Mouse (Mus musculus) embryonic facial prominence, embryonic 10.5 days (tissue): ENCODE measurements around the gene Hoxa6. TPM values are rescaled to one million over a fixed set of nuclear protein-coding genes. Genes with fewer than 3 reads are reported as not detected.
A peak's percentile ranks its signal among the peaks of the same experiment; 100 is the strongest.

Experiments
- microRNA counts: library from miRNA; unstranded; fragments of <30 nt; microRNA quantifications from one replicate; lab custom pipeline; 2017
- microRNA-seq: library from miRNA; unstranded; fragments of <30 nt; microRNA quantifications from one replicate; pipeline ENCODE4, GENCODE M21; 2017
- polyA plus RNA-seq: library from polyadenylated mRNA; unstranded; fragments of >200 nt; fragmentation: Nextera tagmentation; extraction: Ambion mirVana; gene quantifications from 2 replicates; pipeline ENCODE4 v1.2.1, GENCODE M21; 2016

Hoxa6 gene
- polyA plus RNA-seq, 1 experiment from 2014 or later = not detected

MicroRNAs encoded within 50 kb of the gene (microRNA counts, 519-probe panel; counts per million panel counts)
- 188 counts per million, percentile 57 among the panel's probes with 10 or more counts for microRNA mmu-miR-196b (lab: Ali Mortazavi, UCI)

Small RNA genes within 50 kb of the gene (microRNA-seq; reads per million reads assigned to microRNA genes)
- 86.0 reads per million, percentile 48 among the genes with 10 or more reads in this experiment for gene Mir196b

Other genes with a start within 250 kb of the Hoxa6 start
- gene Skap2, start 196.2 kb downstream of the Hoxa6 start, polyA plus RNA-seq = 8.0 and 11.4 TPM in 2 replicates
- gene Hoxa1, start 50.4 kb downstream of the Hoxa6 start, polyA plus RNA-seq = 0.57 and 0.62 TPM in 2 replicates
- 8.7 and 16.7 TPM in 2 replicates for gene Hoxa2, start 43.9 kb downstream of the Hoxa6 start, polyA plus RNA-seq
- gene 5730596B20Rik, start 31.2 kb downstream of the Hoxa6 start, polyA plus RNA-seq = 0.12 and 0.64 TPM in 2 replicates
- 0.09 TPM in 1 of 2 replicates, not detected in the other for gene Hoxa4, start 17.0 kb downstream of the Hoxa6 start, polyA plus RNA-seq
- 0.23 TPM in 1 of 2 replicates, not detected in the other for gene Hoxa5, start 4.1 kb downstream of the Hoxa6 start, polyA plus RNA-seq
- 0.66 and 2.2 TPM in 2 replicates for gene Hoxa3, start 4.6 kb upstream of the Hoxa6 start, polyA plus RNA-seq
- gene Gm28308, start 4.6 kb upstream of the Hoxa6 start, polyA plus RNA-seq = not detected in 2 replicates
- 0.15 TPM in 1 of 2 replicates, not detected in the other for gene Hoxa7, start 13.1 kb upstream of the Hoxa6 start, polyA plus RNA-seq
- not detected in 2 replicates for gene Hoxa9, start 22.4 kb upstream of the Hoxa6 start, polyA plus RNA-seq
- not detected in 2 replicates for gene Hoxa10, start 32.1 kb upstream of the Hoxa6 start, polyA plus RNA-seq
- gene Hoxa11, start 37.1 kb upstream of the Hoxa6 start, polyA plus RNA-seq = not detected in 2 replicates
- not detected in 2 replicates for gene Hoxa13, start 52.2 kb upstream of the Hoxa6 start, polyA plus RNA-seq
- 0.19 and 0.80 TPM in 2 replicates for gene Evx1, start 104.8 kb upstream of the Hoxa6 start, polyA plus RNA-seq